Mouse (Mus musculus) kidney, postnatal 25 days (tissue): ENCODE results near the gene Dnase1l2.

Source experiments
- DNase-seq, 2 experiments: peaks; one replicate each; pipeline ENCODE4 v3.0.0; 2021; ENCODE audit warnings: mixed read lengths in 2 of 2

The Dnase1l2 gene

GRCm38 (mm10) chr17:24470701-24471527, 28.0 kb upstream of the Dnase1l2 start:
- peak; percentile 27 to 55 for DNase-seq

- DNase-seq: peak; percentile 99 to 100
These were observed 27.2 kb upstream of the Dnase1l2 start, which contains the start of the genes E4f1 and Pgp for GRCm38 (mm10) chr17:24469910-24470602. Gene E4f1, minus strand, starts transcription at chr17:24470313. Gene Pgp, plus strand, starts transcription at chr17:24470392.

DNA sequence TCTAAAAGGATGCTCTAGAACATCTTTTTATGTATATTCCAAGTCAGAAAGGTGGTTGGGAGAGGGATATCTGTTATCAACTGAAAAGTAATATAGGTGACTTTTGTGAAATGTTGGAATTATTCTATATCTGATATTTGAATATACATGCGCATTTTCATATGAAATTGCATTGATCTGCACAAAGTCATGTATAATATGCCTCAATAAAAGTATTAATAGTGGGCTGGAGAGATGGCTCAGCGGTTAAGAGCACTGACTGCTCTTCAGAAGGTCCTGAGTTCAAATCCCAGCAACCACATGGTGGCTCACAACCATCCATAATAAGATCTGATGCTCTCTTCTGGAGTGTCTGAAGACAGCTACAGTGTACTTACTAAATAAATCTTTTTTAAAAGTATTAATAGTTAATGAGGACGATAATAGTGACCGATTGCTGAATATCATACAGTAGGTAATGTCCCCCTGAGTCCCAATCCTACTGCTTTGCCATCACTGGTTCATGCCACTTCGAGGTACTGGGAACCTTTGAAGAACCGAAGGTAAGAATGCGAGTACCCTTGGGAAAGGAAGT, 26.5 kb upstream of the Dnase1l2 start:
- no peak for DNase-seq

DNA sequence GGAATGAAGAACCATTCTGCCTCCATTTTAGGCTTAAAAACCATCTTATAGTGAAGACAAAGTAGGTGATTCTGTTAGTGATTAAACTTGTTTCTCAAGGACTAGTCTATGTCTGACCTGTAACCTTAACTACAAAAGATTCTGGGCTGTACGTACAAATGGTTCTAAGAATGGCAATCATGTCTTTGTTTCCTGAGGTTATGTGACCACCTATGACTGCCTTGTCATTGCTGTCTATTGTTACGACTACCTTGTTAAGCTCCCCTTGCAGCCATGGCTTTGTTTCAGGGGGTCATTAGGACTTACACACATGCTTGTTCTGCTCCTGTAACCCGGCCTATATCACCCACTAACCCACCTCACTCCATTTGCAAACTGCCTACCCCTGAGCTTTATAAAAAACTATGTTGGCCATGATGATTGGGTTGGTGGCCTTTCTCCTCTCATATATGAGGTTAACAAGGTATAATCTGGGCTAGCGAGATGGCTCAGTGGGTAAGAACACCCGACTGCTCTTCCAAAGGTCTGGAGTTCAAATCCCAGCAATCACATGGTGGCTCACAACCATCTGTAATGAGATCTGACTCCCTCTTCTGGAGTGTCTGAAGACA, 25.8 kb upstream of the Dnase1l2 start:
- no peak for DNase-seq

GRCm38 (mm10) chr17:24463374-24464133, 20.6 kb upstream of the Dnase1l2 start:
- DNase-seq: peak; percentile 34 to 66

GRCm38 (mm10) chr17:24462932-24463331, 20.0 kb upstream of the Dnase1l2 start:
- DNase-seq: no peak

GRCm38 (mm10) chr17:24461580-24461979, 18.7 kb upstream of the Dnase1l2 start:
- DNase-seq: peak in 1 of 2 experiments; percentile 63

DNA sequence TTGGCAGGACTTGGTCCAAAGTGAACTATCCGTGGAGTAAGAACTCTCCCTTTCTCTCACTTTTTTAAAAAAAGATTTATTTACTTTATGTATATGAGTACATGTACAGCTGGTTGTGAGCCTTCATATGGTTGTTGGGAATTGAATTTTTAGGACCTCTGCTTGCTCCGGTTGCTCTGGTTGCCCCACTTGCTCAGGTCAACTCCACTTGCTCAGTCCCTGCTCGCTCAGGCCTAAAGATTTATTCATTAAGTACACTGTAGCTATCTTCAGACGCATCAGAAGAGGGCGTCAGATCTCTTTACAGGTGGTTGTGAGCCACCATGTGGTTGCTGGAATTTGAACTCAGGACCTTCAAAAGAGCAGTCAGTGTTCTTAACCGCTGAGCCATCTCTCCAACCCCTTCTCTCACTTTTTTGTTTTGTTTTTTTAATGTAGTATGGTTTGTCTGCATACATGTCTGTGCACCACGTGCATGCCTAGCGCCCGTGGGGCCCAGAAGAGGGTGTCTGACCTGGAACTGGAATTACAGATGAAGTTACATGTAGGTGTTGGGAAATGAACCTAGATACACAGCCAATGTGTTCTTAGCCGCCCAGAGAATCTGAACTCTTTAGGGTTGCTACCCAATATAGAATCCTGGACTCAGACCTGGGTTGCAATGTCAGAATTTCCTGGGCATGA, 12.8 kb upstream of the Dnase1l2 start:
- DNase-seq: peak in 1 of 2 experiments; percentile 30

DNA sequence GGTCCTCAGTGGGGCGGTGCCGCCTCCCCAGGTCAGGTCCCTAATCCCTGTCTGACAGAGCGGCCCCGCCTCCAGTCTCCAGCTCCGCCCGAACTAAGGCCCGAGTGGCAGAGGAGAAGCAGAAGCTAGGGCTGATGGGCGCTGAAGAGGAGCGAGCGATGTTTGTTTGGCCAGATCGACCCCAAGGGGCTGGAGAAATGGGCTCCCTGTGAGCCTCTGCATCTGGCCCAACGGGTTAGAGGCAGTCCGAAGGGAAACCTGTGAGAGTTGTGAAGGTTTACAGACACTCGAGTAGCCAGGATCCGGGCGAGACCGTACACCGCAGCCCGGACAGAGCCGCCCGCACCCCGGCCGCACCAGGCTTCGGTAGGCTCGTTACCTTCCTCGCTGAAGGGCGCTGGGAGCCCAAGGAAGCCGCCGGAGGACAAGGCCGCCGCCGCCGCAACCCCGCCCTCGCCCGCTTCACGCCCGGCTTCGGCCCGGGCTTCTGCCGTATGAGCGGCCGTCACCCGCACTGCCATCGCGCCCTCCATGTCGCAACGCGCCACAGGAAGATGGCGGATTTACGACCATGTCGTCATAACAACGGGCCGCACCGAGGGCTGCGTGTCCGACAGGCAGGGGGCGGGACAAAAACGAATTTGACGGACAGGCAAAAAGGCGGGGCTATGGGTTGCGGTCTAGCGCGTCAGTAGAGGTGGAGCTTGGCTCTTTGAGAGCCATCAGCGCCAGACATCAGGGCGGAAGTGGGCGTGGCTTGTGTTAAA, 12.0 kb upstream of the Dnase1l2 start:
- peak; percentile 100 for DNase-seq

- DNase-seq: no peak
These were observed 11.4 kb upstream of the Dnase1l2 start for GRCm38 (mm10) chr17:24454218-24454755.

GRCm38 (mm10) chr17:24453372-24453771, 10.5 kb upstream of the Dnase1l2 start:
- no peak for DNase-seq

DNA sequence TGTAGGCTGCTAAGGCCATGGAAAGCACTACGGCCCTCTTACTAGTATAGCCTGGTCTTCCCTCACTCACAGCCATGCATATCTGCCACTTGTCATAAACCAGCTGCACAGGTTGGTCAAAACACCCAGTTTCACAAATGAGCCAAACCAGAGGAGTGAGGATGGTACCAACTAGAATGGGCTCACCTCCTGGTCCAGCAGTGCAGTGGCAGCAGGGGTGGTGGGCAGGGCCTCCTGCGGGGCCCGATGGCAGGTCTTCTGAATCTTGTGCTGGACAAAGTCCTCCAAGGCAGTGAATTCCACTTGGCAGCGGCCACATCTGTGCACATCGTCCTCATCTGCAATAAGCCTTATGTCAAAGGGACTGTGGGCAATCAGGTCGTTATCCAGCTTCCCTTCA, 8.3 kb upstream of the Dnase1l2 start:
- DNase-seq: no peak

DNA sequence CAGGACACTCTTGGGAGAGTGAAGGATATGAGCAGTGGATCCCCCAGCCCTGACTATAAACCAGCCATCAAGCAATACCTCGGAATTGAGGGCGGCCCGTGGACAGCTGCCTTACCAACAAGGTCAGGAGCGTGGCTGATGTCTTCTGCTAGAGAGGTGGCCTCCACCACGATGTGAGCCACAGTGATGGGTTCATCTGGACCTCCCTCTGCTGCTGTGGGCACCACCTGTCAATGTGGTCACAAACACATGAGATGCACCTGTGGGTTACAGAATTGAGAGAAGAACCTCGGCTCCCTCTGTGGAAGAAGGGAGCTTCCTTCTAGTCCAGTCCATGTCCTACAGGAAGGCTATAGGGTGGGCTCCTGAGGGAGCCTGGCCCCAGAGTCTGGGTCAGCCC, 6.6 kb upstream of the Dnase1l2 start:
- no peak for DNase-seq

DNA sequence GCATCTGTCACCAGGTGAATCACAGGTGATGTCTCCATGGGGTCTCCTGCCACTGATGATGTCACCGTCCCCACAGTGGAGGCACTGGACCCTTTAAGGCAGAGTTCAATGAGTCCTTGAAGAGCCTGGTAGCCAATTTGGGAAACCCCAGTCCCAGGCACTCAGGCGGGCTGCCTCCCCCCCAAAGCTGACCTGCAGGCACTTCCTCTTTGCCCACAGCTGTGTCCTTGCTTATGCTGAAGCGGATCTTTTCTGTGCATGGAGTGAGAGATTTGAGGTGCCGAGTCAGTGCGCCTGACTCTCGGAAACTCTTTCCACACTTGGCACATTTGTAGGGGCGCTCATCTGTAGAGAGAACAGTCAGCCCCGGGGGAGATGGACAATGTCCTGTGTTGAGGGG, 3.7 kb upstream of the Dnase1l2 start:
- DNase-seq: no peak

DNA sequence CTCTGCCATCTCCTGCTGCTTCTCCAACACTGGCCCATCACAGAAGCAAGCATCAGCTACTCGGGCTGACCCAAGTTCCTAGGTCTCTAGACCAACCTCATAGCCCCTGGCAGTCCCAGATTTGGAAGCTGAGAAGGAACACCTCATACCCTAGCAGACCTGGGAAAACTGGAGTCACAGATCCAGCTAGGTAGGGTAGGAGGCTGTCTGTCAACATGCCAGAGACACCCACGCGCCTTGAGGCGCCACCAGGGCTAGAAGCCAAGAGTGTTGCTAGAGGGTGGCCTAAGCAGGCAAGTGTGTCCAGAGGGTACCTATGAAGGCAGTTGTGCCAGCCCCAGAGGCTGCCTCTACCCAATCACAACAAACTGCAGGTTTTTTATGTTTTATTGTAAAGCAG, 504 bp upstream of the Dnase1l2 start:
- DNase-seq: peak in 1 of 2 experiments; percentile 36

GRCm38 (mm10) chr17:24442107-24442506, 798 bp downstream of the Dnase1l2 start:
- peak in 1 of 2 experiments; percentile 73 for DNase-seq

DNA sequence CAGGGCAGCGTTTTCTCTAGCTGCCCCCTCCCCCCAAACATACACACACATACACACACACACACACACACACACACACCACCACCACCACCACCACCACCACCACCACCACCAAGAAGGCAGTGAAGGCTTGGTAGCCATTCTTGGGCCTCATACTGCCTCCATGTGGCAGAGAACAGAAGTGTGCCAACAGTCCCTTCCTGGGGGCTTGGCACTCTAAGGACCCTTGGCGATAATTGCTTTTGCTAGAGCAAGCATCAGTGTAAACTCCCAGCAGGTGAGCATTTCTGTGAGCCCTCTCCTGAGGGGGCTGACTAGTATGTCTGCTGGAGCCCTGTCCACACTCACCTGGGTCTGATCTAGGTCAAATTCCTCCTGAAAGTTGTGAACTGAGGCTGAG, 1.8 kb downstream of the Dnase1l2 start:
- no peak for DNase-seq

GRCm38 (mm10) chr17:24440377-24440776, 2.5 kb downstream of the Dnase1l2 start:
- no peak for DNase-seq

DNA sequence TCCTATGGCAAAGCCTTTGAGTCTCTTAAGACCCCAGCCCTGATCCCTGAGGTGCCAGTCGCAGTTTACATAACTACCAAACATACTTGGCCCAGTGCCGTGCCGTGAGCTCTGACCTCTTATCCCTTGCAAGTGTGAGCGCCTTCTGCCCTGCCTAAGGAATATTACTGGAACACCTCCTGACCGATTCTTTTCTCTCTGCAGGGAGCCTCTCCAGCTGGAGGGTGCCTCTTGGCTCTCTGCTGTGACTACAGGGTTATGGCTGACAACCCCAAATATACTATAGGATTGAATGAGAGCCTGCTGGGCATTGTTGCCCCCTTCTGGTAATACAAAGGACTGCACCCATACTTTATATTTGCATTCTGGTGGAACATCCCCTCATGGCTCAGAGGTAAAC, 5.9 kb downstream of the Dnase1l2 start:
- DNase-seq: peak; percentile 32 to 59

DNA sequence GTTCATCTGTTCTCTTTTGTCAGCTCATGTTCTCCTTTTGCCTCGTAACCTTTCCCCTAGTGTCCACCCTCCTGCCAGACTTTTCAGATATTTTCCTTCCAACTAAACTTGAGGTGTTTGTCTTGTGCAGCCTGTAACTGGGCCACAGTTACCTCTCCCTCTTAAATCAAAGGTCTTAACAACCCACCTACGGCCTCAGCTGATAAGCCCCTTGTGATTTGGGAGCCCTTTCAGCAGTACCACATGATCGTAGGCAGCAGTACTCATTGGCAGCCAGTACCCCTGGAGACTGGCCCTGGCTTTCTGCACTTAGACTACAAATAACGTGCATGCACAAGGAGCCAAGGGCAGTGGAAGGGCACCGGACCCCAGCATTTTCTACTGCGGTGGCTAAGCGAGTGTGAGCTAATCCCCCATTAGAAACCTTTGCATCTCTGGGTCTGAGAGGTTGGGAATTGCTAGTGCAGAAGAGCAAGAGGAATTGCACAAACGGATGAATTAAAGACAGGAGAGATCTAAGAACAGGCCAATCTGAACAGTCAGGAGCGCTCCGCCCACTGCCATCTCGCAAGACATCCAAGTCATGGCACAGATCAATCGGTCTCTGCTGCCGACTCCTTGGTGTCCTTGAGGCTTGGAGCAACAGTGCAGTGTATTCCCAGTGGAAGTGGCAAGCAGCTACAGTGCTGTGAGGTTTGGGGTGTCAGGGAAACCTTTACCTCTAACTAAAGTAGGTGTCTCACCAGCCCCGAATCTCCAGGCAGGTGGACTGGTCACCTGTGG, 13.5 kb downstream of the Dnase1l2 start:
- DNase-seq: peak; percentile 37 to 74
